Mouse (Mus musculus): ENCODE measurements around the gene Myo1b. TPM values are rescaled to one million over a fixed set of nuclear protein-coding genes. Genes with fewer than 3 reads are reported as not detected.

Gene Myo1b
- total RNA-seq, 4 experiments from 2014 or later = 47.5 to 65.6 (median 54.5) TPM

GRCm38 (mm10) chr1:51782091-51782490, 133.8 kb downstream of the Myo1b start:
- DNase-seq = peak; percentile 41

GRCm38 (mm10) chr1:51780357-51780756, 135.5 kb downstream of the Myo1b start:
- DNase-seq = peak; percentile 22

- no peak for DNase-seq
Observed at GRCm38 (mm10) chr1:51778241-51778640, 137.6 kb downstream of the Myo1b start.

GRCm38 (mm10) chr1:51770504-51770871, 145.4 kb downstream of the Myo1b start:
- DNase-seq = no peak

GRCm38 (mm10) chr1:51769815-51770503, 145.9 kb downstream of the Myo1b start:
- DNase-seq = no peak

GRCm38 (mm10) chr1:51766271-51766670, 149.6 kb downstream of the Myo1b start:
- DNase-seq = no peak

- DNase-seq = no peak
Observed at GRCm38 (mm10) chr1:51765156-51765555, 150.7 kb downstream of the Myo1b start.

GRCm38 (mm10) chr1:51759657-51760056, 156.2 kb downstream of the Myo1b start:
- peak; percentile 22 for DNase-seq

- DNase-seq = peak; percentile 61
Observed at GRCm38 (mm10) chr1:51758326-51759109, 157.4 kb downstream of the Myo1b start.

GRCm38 (mm10) chr1:51753621-51754020, 162.2 kb downstream of the Myo1b start:
- DNase-seq = no peak

GRCm38 (mm10) chr1:51751006-51751405, 164.9 kb downstream of the Myo1b start:
- peak; percentile 36 for DNase-seq

GRCm38 (mm10) chr1:51748306-51748705, 167.6 kb downstream of the Myo1b start:
- no peak for DNase-seq

- peak; percentile 49 for DNase-seq
Observed at GRCm38 (mm10) chr1:51747494-51747893, 168.4 kb downstream of the Myo1b start.

GRCm38 (mm10) chr1:51746711-51747240, 169.1 kb downstream of the Myo1b start:
- DNase-seq = no peak

- DNase-seq = no peak
Observed at GRCm38 (mm10) chr1:51743756-51744425, 172.0 kb downstream of the Myo1b start.

GRCm38 (mm10) chr1:51742586-51742985, 173.3 kb downstream of the Myo1b start:
- no peak for DNase-seq

- DNase-seq = no peak
Observed at GRCm38 (mm10) chr1:51740626-51741231, 175.1 kb downstream of the Myo1b start.

GRCm38 (mm10) chr1:51739252-51739852, 176.5 kb downstream of the Myo1b start:
- DNase-seq = no peak

GRCm38 (mm10) chr1:51736822-51737221, 179.0 kb downstream of the Myo1b start:
- no peak for DNase-seq

GRCm38 (mm10) chr1:51734721-51735120, 181.2 kb downstream of the Myo1b start:
- no peak for DNase-seq

GRCm38 (mm10) chr1:51729407-51729806, 186.5 kb downstream of the Myo1b start:
- DNase-seq = no peak

GRCm38 (mm10) chr1:51728816-51729215, 187.1 kb downstream of the Myo1b start:
- DNase-seq = no peak

Measured in adrenal gland, adult 8-10 months (tissue).